Mouse (Mus musculus) erythroblast, embryonic 14.5 days (primary cell): ENCODE results near the gene Trak1.

Experiments
- GATA1 ChIP-seq: IDR thresholded peaks from 2 replicates; pipeline ENCODE4 v1.6.1; 2012; ENCODE audit warnings: low read length, inconsistent platforms, mixed read lengths
- TAL1 ChIP-seq: IDR thresholded peaks from 3 replicates; pipeline ENCODE4 v1.6.1; 2012; ENCODE audit warnings: low read length, inconsistent platforms, mixed read lengths

- TF ChIP-seq GATA1 = no peak
- no peak for TF ChIP-seq TAL1
These were observed 34.8 kb downstream of the Trak1 start for GRCm38 (mm10) chr9:121331878-121332630.
